In genomic region chr14:22190111-22190510, GRCm38 (mm10) we compare ENCODE assay signal across 13 mouse cellular contexts.
"Had no signal": no experiment of that assay in that cellular context is flagged by ENCODE, and none has a peak within 500 bp of the region (broad histone marks: within the 10 kb centered on the region; RNA-seq: fewer than 3 reads in every experiment).

No protein-coding gene starts in this region.

- H3K36me3 ChIP-seq: limb, embryonic 10.5 days; liver, embryonic 15.5 days; neural tube, embryonic 12.5 days; stomach, embryonic 15.5 days had no signal

- H3K9me3 ChIP-seq: limb, embryonic 10.5 days; liver, embryonic 15.5 days; neural tube, embryonic 12.5 days; stomach, embryonic 15.5 days had no signal

- H3K27ac ChIP-seq: limb, embryonic 10.5 days; liver, embryonic 15.5 days; neural tube, embryonic 12.5 days; stomach, embryonic 15.5 days had no signal

- H3K4me2 ChIP-seq: liver, embryonic 11.5 days; liver, embryonic 15.5 days; neural tube, embryonic 12.5 days; stomach, embryonic 15.5 days had no signal

- H3K27me3 ChIP-seq: liver, embryonic 15.5 days; neural tube, embryonic 12.5 days; stomach, embryonic 15.5 days had no signal

- H3K4me3 ChIP-seq: limb, embryonic 10.5 days; liver, embryonic 15.5 days; neural tube, embryonic 12.5 days; stomach, embryonic 15.5 days had no signal

- DNase-seq: kidney, adult 11 months; kidney, postnatal 10 days; lung, adult 2 months; lung, postnatal 36 days; right cerebral cortex, postnatal 14 days; thymus, adult 2 months; thymus, postnatal 36 days had no signal

- H3K9ac ChIP-seq: liver, embryonic 15.5 days; neural tube, embryonic 12.5 days; stomach, embryonic 15.5 days had no signal

- ATAC-seq: lung, postnatal 0 days had no signal

- H3K4me1 ChIP-seq: liver, embryonic 15.5 days had no signal
